Mouse (Mus musculus): Measurements from ENCODE around the gene Scaf8.
"Not testable (repeated sequence)": the region's sequence is repeated elsewhere in the genome, so short reads cannot be mapped to it uniquely, and the experiment has no call there.

Scaf8 gene

DNA sequence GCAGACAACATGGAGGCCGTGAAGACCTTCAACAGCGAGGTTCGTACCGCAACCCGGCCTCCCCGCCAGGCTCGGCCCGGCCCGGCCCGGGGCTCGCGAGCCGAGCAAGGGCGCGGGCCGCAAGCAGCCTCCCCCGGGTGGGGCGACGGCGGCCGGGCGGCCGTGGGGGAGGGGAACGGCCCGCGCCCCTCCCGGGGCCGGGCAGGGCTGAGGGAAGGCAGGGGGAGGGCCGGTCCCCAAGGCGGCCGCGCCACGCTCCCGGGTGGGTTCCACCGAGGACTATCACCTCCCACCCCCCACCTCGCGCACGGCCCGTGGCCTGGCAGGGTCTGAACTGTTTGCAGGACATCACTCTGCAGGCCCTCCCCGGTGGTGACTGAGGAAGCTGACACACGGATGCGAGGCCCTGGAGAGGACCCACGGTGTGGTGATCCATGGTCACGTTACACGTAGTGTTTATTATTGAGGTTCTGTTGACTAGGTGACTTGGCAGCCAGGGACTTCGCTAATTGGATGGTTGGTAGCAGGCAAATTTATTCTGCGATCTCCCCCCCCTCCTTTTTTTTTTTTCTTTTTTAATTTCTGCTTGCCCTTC, 705 bp downstream of the Scaf8 start:
- DNase-seq: peak; percentile 60

DNA sequence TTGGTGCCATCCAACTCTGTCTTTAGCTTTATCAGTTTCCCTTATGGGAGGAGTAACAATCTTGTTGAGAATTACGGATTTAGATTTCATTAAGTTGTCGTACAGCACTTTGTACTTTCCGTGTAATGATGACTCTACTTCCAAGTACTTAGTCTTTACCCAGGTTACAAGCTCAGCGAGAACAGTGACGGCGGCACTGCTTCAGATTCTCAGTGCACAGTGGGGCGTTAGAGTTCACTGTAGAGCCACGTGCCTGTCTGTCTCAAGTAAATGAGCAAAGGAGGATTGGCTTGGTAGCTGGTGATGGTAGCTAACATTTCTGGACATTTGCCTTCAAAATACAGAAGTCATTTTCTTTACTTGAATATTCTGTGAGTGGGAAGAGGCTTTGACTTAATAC, 6.2 kb downstream of the Scaf8 start:
- DNase-seq: not testable (repeated sequence)

DNA sequence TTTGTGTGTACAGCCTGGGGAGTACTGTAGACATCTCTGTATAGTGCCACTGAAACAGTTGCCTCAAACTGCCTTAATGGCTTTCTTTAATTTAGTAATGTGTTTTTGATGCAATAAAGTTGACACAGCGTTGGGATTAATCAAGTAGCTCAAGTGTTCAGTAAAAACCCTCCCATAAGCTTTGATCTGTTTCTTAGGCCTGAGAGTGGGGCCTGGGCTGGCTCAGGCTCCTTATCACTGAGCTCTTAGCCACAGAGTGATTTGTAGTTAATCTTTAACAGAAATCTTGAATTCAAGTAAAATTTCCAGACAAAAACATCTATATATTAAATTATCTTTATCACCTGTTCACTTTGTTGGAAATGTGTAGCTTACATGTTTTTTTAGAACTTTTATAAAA, 8.8 kb downstream of the Scaf8 start:
- DNase-seq: not testable (repeated sequence)

DNA sequence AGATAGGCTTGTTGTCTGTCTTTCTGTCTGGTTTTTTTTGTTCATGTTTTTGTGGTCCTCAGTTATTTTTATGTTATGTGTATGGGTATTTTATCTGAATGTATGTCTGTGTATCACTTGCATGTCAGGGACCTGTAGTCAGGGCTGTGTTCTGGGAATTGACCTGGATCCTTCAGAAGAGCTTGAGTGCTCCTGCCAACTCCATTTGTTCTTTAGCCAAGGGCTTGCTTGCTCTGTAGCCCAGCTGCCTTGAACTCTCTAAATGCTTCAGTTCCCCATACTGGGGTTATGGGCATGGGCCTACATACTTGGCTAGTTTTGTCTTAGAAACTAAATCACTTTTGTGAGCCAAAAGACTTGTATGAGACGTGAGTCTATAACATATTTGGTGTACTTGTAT, 13.9 kb downstream of the Scaf8 start:
- DNase-seq: no peak

DNA sequence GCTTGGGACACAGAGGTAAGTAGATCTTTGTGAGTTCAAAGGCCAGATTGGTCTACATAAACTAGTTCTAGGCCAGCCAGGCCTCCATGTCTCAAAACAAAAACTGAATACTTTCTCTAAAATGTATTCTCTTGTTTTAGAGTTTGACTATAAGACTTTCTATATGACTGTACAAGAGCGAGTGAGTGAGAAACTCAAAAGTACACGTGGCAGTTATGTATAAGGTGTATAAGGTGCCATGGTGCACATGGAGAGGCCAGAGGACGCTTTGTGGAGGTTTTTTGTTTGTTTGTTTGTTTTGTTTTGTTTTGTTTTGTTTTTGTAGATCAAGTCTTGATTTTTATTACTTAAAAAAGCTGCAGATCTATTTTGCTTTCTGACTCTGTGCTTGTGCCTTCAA, 15.0 kb downstream of the Scaf8 start:
- no peak for DNase-seq

DNA sequence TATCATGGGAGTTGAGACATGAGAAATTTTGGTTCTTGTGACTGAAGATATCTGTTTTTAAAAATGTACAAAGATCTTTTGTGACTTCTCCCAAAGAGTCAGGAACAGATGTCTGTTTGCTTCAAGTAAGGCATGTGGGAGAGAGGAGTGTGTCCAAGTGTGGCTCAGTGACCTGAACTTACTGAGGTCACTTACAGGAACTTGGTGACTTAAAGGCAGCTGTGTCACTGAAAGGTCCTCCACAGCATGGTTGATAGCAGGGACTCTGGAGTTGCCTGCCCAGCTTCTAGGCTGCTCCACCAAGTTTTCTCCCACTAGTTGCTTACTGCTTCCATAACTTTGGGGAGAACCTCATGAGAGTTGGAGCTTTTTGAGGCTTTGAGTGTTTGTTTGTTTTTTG, 20.6 kb downstream of the Scaf8 start:
- DNase-seq: no peak

DNA sequence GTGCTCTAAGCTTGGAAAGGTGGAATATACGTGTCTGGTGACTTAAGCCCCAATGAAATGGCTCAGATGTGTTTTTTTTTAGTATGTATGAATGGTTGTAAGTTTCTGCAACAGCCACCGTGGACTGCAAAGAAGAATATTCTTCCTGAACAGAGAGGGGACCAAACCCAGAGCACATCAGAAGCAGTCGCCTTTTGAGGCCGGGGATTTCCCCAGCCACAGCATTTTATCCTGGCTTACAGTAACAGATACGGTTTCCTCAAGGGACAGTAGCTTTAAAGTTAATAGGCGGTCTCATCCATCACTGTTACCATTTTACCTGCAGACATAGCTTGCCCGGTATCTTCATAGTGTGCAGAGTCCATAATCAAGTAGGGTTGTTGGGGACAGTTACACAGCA, 21.4 kb downstream of the Scaf8 start:
- no peak for DNase-seq

DNA sequence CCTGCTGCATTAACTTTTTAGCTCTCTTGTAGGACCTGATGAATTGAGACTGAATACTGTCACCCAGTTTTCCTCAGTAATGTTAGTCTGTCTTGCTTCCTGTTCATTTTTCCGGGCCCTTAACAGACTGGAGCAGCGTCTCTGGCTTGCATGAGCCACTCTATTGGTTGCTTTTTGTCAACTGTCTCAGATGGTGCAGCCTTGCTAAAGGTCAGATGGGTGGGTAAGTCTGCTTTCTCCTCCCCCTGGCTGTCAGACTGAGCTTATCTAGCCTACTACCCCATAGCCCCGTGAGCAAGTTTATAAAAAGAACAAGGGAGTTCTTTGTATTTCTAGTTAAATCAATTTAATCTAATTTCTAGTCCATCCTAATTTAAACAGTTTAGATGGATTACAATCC, 23.6 kb downstream of the Scaf8 start:
- no peak for DNase-seq

DNA sequence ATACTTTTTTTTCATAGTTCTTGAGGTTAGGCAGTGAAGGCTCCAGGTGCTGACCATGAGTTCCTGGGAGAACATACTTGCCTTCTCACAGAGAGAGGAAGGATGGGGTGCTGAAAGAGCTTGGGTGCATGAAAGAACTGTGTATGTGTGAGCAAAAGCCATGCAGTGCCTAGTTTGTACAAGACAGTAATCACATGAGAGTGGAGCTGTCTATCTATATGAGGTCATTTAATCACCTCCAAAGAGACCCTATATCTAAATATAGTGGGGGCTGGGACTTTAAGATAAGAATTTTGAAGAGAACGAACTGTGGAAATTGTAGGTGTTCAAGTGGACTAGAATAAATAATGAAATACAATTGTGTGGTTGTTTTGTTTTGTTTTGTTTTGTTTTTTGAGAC, 25.3 kb downstream of the Scaf8 start:
- no peak for DNase-seq

DNA sequence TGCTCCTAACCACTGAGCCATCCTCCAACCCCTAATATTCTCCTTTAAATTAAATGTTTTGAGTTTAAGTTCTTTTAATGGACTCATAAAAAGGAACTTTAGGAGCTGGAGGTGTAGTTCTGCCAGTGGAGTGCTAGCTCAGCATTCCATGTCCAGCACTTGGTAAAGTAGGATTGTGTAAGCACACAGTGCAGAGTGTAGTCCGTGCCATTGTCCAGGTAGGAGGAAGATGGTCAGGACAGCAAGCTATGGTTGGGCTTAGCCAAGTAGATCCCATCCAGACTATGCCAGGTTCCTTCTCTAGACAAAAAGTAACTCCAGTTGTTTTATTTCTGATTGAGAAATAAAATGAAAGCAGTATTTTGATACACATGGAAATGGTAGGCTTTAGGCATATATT, 34.1 kb downstream of the Scaf8 start:
- no peak for DNase-seq

DNA sequence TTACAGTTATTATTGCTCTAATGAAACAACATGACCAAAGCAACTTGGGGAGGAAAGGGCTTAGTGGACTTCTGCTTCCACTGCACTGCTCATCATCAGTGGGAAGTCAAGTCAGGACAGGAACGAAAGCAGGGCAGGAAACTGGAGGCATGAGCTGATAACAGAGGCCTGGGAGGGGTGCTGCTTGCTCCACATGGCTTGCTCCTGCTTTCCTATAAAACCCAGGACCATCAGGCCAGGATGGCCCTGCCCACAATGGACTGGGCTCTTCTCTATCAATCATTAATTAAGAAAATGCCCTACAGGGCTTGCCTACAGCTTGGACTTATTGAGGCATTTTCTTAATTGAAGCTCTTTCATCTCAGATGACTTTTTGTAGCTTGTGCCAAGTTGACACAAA, 34.8 kb downstream of the Scaf8 start:
- no peak for DNase-seq

DNA sequence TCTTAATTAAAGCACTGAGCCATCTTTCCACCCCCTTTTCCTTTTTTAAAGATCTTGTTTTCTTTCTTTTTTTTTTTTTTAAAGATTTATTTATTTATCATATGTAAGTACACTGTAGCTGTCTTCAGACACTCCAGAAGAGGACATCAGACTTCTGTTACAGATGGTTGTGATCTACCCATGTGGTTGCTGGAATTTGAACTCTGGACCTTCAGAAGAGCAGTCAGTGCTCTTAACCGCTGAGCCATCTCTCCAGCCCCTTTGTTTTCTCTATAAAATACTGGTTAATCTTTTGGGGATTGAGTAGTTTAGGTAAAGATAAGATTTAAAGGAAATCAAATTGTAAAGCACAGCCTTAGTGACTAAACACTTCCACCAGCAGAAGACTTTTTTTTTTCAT, 35.9 kb downstream of the Scaf8 start:
- DNase-seq: not testable (repeated sequence)

DNA sequence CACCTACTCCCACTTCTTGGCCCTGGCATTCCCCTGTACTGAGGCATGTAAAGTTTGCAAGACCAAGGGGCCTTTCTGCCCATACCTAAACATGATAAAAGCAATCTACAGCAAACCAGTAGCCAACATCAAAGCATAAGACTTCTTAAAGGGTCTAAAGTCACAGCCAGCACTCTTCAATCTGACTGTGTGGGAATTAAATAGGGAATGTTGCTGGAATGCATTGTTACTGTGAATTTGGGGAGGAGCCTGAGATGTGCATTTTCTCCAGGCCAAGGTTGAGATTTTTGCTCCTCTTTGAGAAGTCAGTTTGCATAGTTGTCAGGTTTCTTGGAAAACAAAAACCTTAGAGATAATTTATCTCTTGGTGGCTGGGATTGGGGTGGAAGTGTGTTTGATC, 36.4 kb downstream of the Scaf8 start:
- DNase-seq: no peak

DNA sequence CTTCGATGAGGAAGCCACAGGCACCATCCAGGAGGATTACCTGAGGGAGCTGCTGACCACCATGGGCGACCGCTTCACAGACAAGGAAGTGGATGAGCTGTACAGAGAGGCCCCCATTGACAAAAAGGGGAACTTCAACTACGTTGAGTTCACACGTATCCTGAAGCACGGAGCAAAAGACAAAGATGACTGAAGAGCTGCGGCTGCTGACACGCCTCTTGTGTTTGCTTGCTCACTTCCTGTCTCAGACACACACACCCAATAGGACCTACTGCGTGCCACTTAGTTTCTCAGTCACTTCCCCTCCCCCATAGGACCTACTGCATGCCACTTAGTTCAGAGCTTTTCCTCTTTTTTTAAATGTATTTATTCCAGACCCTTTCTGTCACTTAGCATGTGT, 41.4 kb downstream of the Scaf8 start:
- DNase-seq: not testable (repeated sequence)

DNA sequence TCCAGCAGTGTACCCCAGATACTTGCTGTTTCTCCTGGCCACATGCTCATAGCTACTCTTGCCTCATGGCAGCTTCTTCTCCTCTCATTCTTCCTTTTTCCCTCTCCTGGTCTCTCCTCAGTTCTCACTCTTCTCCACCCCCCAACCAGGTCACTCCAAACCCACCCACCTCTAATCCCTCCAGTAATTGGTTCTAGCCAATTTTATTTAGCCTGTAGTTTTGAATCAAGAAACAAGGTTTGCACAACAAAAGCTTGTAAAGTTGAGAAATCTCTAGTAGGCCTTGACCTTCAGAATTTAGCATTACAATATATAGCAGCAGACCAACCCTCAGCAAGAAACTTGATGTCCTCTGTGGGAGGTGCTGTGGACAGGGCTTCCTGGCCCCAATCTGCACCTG, 42.2 kb downstream of the Scaf8 start:
- no peak for DNase-seq

DNA sequence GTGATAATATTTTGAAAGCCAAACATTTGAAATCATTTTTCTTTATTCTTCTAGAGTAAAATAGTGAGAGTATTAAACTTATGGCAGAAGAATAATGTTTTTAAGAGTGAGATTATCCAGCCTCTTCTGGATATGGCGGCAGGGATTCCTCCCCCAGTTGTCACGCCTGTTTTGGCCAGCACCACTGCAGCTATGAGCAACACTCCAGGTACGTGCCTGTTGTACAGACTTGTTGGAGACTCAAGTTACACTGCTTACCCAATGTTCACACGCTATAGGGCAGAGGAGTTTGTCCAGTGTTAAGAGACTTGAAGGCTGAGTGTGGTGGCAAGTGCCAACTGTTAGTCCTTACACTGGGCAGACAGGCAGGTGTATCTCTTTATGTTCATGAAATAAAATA, 48.1 kb downstream of the Scaf8 start:
- no peak for DNase-seq

DNA sequence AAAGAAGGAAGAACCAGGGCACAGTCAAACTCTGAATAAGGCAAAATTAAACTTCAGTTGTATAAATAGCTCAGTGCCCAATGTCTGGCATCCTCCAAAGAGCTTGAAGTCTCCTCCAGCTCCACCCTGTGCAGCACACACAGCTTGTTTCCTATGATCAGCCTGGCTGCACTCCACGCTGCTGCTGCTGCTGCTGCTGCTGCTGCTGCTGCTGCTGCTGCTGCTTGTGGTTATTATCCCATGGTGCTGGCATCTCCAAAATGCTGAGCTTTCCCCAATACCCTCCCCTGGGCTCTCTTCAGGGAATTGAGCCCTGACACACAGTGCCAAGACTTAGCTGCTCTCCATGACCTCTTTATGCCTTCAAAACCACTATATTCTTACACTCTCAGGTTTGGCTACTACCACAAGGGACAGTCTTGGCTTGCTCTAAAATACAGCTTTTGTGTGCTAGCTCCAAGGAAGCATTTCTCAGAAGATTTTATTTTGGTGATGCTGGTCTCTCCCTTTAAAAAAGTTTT, 65.7 kb downstream of the Scaf8 start:
- not testable (repeated sequence) for DNase-seq

DNA sequence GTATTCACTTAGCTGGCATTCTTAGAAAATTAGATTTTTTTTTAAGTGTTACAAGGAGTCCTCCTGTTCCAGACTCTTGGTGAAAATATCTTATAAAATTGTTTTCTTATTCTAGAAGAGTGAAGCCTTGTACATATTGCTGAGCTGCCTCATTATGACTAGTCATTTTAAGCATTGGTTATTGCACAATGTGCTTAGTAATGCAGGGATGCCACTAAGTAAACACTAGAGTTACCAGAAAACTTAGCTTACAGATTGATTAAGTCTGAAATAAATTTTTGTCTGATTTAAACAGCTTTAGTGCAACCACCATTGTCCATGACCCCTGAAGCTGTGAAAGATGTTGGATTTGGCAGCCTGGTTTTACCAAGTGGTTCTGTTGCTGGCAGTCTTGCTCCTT, 80.7 kb downstream of the Scaf8 start:
- DNase-seq: not testable (repeated sequence)

DNA sequence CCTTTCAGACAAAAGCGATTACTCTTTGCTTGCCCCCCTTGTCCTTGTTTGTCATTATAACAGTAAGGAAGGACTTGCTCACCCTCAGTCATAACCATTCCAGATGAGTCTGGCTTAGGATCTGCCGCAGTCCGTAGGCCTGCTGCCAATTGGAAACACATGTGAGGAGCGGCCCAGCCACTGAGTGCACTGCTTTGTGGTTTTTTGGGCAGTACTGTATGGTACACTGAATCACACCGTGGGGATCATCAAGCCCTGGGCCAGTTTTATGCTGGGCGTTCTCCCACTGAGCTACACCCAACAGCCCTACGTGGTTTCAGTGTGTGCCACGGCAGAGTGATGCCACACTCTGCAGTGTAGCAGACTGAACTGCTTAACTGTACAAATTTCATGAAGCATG, 85.6 kb downstream of the Scaf8 start:
- DNase-seq: no peak

DNA sequence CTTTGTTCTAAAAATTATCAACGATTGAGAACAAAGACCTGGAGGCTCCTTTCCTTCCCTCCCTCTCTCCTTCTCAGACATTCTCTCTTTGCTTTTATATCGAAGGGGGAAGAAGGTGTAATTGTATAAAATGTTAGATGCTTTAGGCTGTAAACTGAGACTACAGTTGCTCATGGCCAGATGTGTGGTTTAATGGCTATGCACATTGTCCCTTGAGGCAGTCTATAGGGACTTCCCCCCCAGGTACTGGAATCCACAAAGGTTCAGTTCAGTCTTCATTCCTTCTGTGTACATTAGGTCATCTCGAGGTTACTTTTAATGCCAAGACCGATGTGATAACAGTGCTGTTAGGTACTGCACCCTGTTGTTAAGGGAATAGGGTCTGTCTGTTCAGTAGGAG, 89.1 kb downstream of the Scaf8 start:
- DNase-seq: no peak

DNA sequence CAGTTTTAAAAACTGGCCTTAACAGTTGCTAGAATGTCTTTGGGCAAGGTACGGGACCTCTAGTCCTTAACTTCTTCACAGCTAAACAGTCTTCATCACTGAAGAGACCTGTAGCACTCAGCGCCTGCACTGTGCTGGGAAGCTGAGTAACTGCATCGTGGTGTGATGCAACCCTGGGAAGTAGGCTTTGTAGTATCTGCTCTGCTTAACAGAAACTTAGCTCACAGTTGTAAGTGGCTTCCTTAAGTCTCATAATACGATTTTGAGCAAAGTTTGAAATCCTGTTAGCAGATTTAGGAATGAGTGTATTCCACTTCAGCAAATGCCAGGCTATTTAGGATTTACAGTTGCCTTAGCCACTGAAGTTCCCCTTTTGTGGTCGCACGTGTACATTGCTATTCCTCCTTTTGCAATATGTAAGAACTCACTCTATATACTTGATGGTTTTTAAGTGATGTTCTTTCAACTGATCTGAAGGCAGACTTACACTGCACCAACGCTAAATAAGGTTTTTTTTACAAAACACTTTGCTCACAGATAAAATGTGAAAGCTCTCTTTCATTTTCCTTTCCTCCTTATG, 90.1 kb downstream of the Scaf8 start:
- no peak for DNase-seq

DNA sequence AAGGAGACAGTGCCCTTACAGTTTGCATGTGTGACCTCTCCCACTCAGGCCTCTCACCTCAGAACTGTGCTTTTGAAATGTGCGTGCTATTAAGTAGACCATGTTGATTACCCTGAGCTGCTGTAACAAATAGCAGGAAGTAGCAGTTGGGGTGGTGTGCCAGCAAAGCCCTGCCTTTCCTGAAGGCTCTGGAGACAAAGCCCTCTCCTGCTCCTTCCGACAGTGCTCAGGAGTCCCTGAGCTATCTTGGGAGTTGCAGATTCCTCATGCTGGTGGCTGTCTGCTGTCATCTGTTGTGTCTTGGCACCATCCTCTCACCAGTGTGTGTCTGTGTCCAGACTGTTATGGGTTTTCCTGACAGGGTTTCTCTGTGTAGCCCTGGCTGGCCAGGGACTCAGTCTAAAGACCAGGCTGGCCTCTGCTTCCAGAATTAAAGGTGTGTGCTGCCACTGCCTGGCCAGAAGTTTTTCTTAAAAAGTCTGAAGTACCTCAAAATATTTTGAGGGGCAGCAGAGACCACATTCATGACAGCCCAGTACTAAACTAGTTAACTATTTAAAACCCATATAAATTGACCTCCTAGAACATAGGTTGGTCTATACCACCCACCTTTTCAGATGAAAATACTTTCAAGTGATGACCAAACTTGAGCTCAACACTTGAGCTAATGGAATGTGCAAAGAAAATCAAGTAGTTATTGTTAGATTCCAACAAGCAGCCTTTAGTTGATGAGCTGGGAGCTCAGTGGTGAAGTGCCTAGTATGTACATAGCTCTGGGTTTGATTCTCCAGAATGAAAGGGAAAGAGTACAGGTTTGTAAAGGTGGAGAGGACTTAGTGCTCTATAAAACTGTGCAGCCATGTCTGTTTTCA, 92.0 kb downstream of the Scaf8 start:
- DNase-seq: no peak

DNA sequence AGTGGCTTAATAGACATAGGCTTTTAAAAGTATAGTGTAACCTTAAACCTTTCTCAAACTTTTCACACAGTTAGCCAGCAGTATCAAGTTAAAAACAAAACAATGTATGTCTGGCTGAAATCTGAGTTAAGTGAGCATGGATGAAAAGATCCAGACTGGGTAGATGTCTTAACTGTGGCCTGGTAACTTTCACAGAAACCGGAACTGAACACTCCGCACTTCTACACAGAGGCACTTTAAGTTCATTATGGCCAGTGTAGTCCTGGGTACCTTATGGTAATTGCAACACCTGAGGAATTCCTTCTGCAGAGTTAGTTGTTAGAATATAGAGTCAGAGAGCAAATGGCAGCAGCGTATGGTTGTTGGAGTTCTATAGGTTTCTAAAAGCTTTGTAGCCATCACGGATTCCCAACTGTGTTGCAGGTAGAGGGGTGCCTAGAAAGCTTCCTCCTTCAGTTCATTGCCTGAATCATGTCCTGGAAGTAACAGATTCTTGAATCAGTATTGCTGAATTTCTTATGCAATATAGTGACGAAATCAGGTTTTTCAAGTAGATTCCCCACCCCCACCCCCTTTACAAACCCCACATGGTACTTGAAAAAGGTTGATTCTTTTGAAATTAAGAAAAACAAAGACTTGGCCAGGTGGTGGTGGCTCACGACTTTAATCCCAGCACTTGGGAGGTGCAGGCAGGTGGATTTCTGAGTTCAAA, 92.9 kb downstream of the Scaf8 start:
- DNase-seq: no peak

DNA sequence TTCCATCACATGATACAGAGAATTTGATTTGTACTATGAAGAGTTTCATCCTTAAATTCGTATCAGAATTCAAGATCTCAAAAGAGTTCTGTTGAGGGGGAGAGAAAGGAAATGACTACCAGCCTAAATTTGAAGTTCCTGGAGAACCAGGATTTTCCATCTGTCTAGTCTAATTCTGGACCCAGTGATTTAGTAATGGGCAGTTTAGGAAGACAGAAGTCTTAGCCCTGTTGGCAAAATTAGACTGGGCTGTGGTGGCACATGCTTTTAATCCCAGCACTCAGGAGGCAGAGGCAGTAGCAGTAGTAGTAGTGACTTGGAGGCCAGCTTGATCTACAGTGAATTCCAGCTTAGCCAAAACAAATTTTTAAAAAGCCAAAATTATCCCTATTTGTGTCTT, 93.7 kb downstream of the Scaf8 start:
- no peak for DNase-seq
